Mouse (Mus musculus) G1E (cell line): ENCODE results near the gene Nlgn2. TPM values are rescaled to one million over a fixed set of nuclear protein-coding genes. Genes with fewer than 3 reads are reported as not detected.

Experiments
- ATAC-seq: 2 replicates; pipeline ENCODE4 v1.8.0; 2016; ENCODE audit warnings: mild to moderate bottlenecking; ENCODE audit not compliant: insufficient number of reproducible peaks, poor library complexity, low FRiP score, severe bottlenecking; ENCODE audit errors: extremely low read depth
- DNase-seq: peaks from one replicate; pipeline ENCODE4 v3.0.0; 2012; ENCODE audit warnings: low spot score
- H3K27me3 ChIP-seq: 2 replicates; pipeline ENCODE4 v1.6.1; 2012; ENCODE audit warnings: mild to moderate bottlenecking, low read length, inconsistent platforms; ENCODE audit not compliant: insufficient read depth
- H3K36me3 ChIP-seq: replicated peaks from 2 replicates; pipeline ENCODE3; 2012; ENCODE audit warnings: mild to moderate bottlenecking, inconsistent platforms
- H3K4me1 ChIP-seq: 2 replicates; pipeline ENCODE4 v1.6.1; 2012; ENCODE audit warnings: low read depth, low read length, inconsistent platforms, mixed read lengths; ENCODE audit not compliant: insufficient read depth
- H3K4me3 ChIP-seq: 2 replicates; pipeline ENCODE4 v1.5.1; 2012; ENCODE audit warnings: low read depth, mild to moderate bottlenecking, inconsistent platforms, low read length, moderate library complexity, mixed read lengths
- H3K9me3 ChIP-seq: replicated peaks from 2 replicates; pipeline ENCODE4 v1.6.1; 2012; ENCODE audit warnings: inconsistent platforms
- CTCF ChIP-seq: IDR thresholded peaks from 2 replicates; pipeline ENCODE4 v1.5.1; 2012; ENCODE audit warnings: low read depth, low read length, inconsistent platforms, mixed read lengths
- GATA1 ChIP-seq: IDR thresholded peaks from 2 replicates; pipeline ENCODE4 v1.6.1; 2012; ENCODE audit warnings: borderline replicate concordance, low read length, inconsistent platforms, mixed read lengths
- GATA2 ChIP-seq: IDR thresholded peaks from 2 replicates; pipeline ENCODE4 v1.6.1; 2012; ENCODE audit warnings: low read depth, low read length, inconsistent platforms, borderline replicate concordance
- POLR2AphosphoS5 ChIP-seq: IDR thresholded peaks from 2 replicates; pipeline ENCODE4 v1.6.1; 2012; ENCODE audit warnings: low read depth, low read length, inconsistent platforms; ENCODE audit not compliant: insufficient replicate concordance
- TAL1 ChIP-seq: conservative IDR thresholded peaks from 2 replicates; pipeline ENCODE4 v1.6.1; 2012; ENCODE audit warnings: low read depth, low read length, inconsistent platforms, mixed read lengths
- polyA plus RNA-seq: library from polyadenylated mRNA; stranded (reverse); fragments of >175 nt; gene quantifications from 2 replicates; pipeline ENCODE4 v1.2.3, GENCODE M21; 2012
- total RNA-seq, 2 experiments: library from RNA; stranded (forward) in 1 of 2; stranded (reverse) in 1 of 2; fragments of 200-1000 nt in 1 of 2; fragments of >200 nt in 1 of 2; fragmentation: Nextera tagmentation in 1 of 2; gene quantifications; 2 replicates each; pipeline ENCODE4 v1.2.3; 2014 to 2017

The Nlgn2 gene
- total and polyA plus RNA-seq, 3 experiments: 0.93 to 3.1 (median 3.0) TPM

GRCm38 (mm10) chr11:69881787-69882670 is 44.4 kb upstream of the Nlgn2 start:
- Histone ChIP-seq H3K9me3 (no peaks in the 10 kb centered on the region), H3K4me3 (peak overlapping the region; percentile 72; the same call in 1 of the 2 replicates), H3K27me3 (peaks cover 7% of the 10 kb centered on the region; the same call in 1 of the 2 replicates), H3K4me1 (peaks cover 75% of the 10 kb centered on the region), H3K36me3 (peaks cover 66% of the 10 kb centered on the region)
- ATAC-seq: no peak
- no peak for DNase-seq
- no peak for TF ChIP-seq POLR2AphosphoS5
- no peak for TF ChIP-seq TAL1
- TF ChIP-seq CTCF: no peak
- no peak for TF ChIP-seq GATA1
- no peak for TF ChIP-seq GATA2

- Histone ChIP-seq H3K4me1 (peaks cover 76% of the 10 kb centered on the region), H3K27me3 (peaks cover 7% of the 10 kb centered on the region; the same call in 1 of the 2 replicates), H3K36me3 (peaks cover 56% of the 10 kb centered on the region), H3K9me3 (no peaks in the 10 kb centered on the region), H3K4me3 (peak within 1 kb of the TSS; percentile 72)
- DNase-seq (peak; percentile 83), ATAC-seq (0 out of 2 replicates have a peak, but pooled peaks have one; percentile 31)
- TF ChIP-seq CTCF (no peak), GATA1 (no peak), GATA2 (no peak), POLR2AphosphoS5 (no peak), TAL1 (no peak)
Measured at GRCm38 (mm10) chr11:69880853-69881603, 43.4 kb upstream of the Nlgn2 start, which contains the start of gene Kctd11. Gene Kctd11 (minus strand): TSS chr11:69881406.

GRCm38 (mm10) chr11:69880506-69880852 is 42.9 kb upstream of the Nlgn2 start:
- H3K27me3 ChIP-seq: peaks cover 7% of the 10 kb centered on the region; the same call in 1 of the 2 replicates
- peak; percentile 31; the same call in 1 of the 2 replicates for ATAC-seq
- peaks cover 51% of the 10 kb centered on the region for H3K36me3 ChIP-seq
- peak overlapping the region; percentile 72 for H3K4me3 ChIP-seq
- peak; percentile 41 for DNase-seq
- TF ChIP-seq GATA1 (no peak), CTCF (peak; percentile 79)
- H3K4me1 ChIP-seq: peaks cover 71% of the 10 kb centered on the region
- no peaks in the 10 kb centered on the region for H3K9me3 ChIP-seq

GRCm38 (mm10) chr11:69879711-69880110 is 42.1 kb upstream of the Nlgn2 start:
- no peak for TF ChIP-seq TAL1
- no peak for TF ChIP-seq GATA1
- TF ChIP-seq GATA2: no peak
- TF ChIP-seq POLR2AphosphoS5: no peak
- TF ChIP-seq CTCF: no peak
- Histone ChIP-seq H3K27me3 (peaks cover 8% of the 10 kb centered on the region), H3K4me3 (no peak overlapping the region), H3K4me1 (peaks cover 63% of the 10 kb centered on the region), H3K9me3 (no peaks in the 10 kb centered on the region), H3K36me3 (peaks cover 43% of the 10 kb centered on the region)
- no peak for DNase-seq
- no peak for ATAC-seq

- Histone ChIP-seq H3K4me3 (no peak overlapping the region), H3K9me3 (no peaks in the 10 kb centered on the region), H3K4me1 (peaks cover 57% of the 10 kb centered on the region), H3K27me3 (peaks cover 15% of the 10 kb centered on the region), H3K36me3 (peaks cover 35% of the 10 kb centered on the region)
- DNase-seq: no peak
- TF ChIP-seq POLR2AphosphoS5: no peak
- no peak for TF ChIP-seq CTCF
- no peak for TF ChIP-seq TAL1
- TF ChIP-seq GATA2: no peak
- TF ChIP-seq GATA1: no peak
- ATAC-seq: no peak
Measured at GRCm38 (mm10) chr11:69878952-69879351, 41.4 kb upstream of the Nlgn2 start.

GRCm38 (mm10) chr11:69878399-69878798 is 40.8 kb upstream of the Nlgn2 start:
- ATAC-seq (no peak), DNase-seq (no peak)
- no peak for TF ChIP-seq GATA1
- no peak for TF ChIP-seq GATA2
- TF ChIP-seq POLR2AphosphoS5: no peak
- TF ChIP-seq CTCF: no peak
- TF ChIP-seq TAL1: no peak
- Histone ChIP-seq H3K27me3 (peaks cover 15% of the 10 kb centered on the region), H3K4me1 (peaks cover 55% of the 10 kb centered on the region), H3K4me3 (no peak overlapping the region), H3K36me3 (peaks cover 30% of the 10 kb centered on the region), H3K9me3 (no peaks in the 10 kb centered on the region)
